Comparison of ENCODE assay signal across 8 mouse cellular contexts in genomic region chr5:118331608-118332394, GRCm38 (mm10).
DNase-seq lines count a peak whose midpoint lies in the region; ATAC-seq and TF ChIP-seq lines count a peak whose summit lies in the region.

No protein-coding gene starts in this region.

- WGBS in heart, embryonic 14.5 days: 1% methylated on average over 32 of the region's 32 CpGs
- 1% methylated on average over 32 of the region's 32 CpGs for WGBS in liver, embryonic 11.5 days
- 1% methylated on average over 29 of the region's 32 CpGs for WGBS in stomach, postnatal 0 days

- H3K4me3 ChIP-seq in heart, embryonic 14.5 days (ENCODE audit: control insufficient read depth in 1 of 2, insufficient read depth in 1 of 2, low read depth in 1 of 2, low read length in 2 of 2): peak overlapping the region; percentile 43 to 47
- H3K4me3 ChIP-seq in liver, embryonic 11.5 days (ENCODE audit: low read depth, low read length): peak overlapping the region; percentile 46
- peak overlapping the region; percentile 45 for H3K4me3 ChIP-seq in stomach, postnatal 0 days (ENCODE audit: low read depth, low read length)

- H3K9ac ChIP-seq in heart, embryonic 14.5 days (ENCODE audit: low read length): peak overlapping the region; percentile 71
- peak overlapping the region; percentile 60 for H3K9ac ChIP-seq in liver, embryonic 11.5 days (ENCODE audit: low read depth, low read length)
- H3K9ac ChIP-seq in stomach, postnatal 0 days (ENCODE audit: low read length): peak overlapping the region; percentile 60

- H3K4me1 ChIP-seq in heart, embryonic 14.5 days (ENCODE audit: control insufficient read depth in 2 of 2, insufficient read depth in 2 of 2, low read length in 2 of 2): peaks cover 5 to 12% of the 10 kb centered on the region in 2 experiments
- H3K4me1 ChIP-seq in liver, embryonic 11.5 days (replicated peaks; ENCODE audit: control insufficient read depth, insufficient read depth, low read length): peaks cover 12% of the 10 kb centered on the region
- H3K4me1 ChIP-seq in stomach, postnatal 0 days (replicated peaks; ENCODE audit: control insufficient read depth, insufficient read depth): peaks cover 4% of the 10 kb centered on the region; the same call in 1 of the 2 replicates

- H3K27ac ChIP-seq in heart, embryonic 14.5 days (replicated peaks in 1 of 2; ENCODE audit: control insufficient read depth in 1 of 2, insufficient read depth in 1 of 2, low read depth in 2 of 2, low read length in 2 of 2): peak overlapping the region; percentile 43 to 81
- H3K27ac ChIP-seq in liver, embryonic 11.5 days (ENCODE audit: low read depth, low read length): no peak overlapping the region; the same call in 1 of the 2 replicates
- H3K27ac ChIP-seq in stomach, postnatal 0 days (replicated peaks): peak overlapping the region; percentile 84

- peaks cover 21% of the 10 kb centered on the region; the same call in 1 of the 2 replicates for H3K27me3 ChIP-seq in heart, embryonic 14.5 days (ENCODE audit: control insufficient read depth, insufficient read depth, low read length)
- H3K27me3 ChIP-seq in liver, embryonic 11.5 days (replicated peaks; ENCODE audit: control insufficient read depth, insufficient read depth, low read length): peaks cover 57% of the 10 kb centered on the region
- H3K27me3 ChIP-seq in stomach, postnatal 0 days (ENCODE audit: control insufficient read depth, insufficient read depth, low read length): no peaks in the 10 kb centered on the region

- peak; percentile 65 for TF ChIP-seq EP300 in stomach, postnatal 0 days (optimal IDR thresholded peaks at IDR 0.05)

- ATAC-seq in heart, embryonic 14.5 days (ENCODE audit: insufficient number of reproducible peaks, insufficient read depth, low FRiP score, low read depth): no peak
- no peak for ATAC-seq in liver, embryonic 11.5 days (replicated peaks; ENCODE audit: low FRiP score)
- peak; percentile 60 for ATAC-seq in stomach, postnatal 0 days (ENCODE audit: low FRiP score, low TSS enrichment)

- peak; percentile 41 for DNase-seq in 3134 (ENCODE audit: extremely low read depth, insufficient read length, low spot score)
- peak; percentile 73 to 84 for DNase-seq in adrenal gland, postnatal 36 days
- DNase-seq in fibroblast of lung, adult 2 months (ENCODE audit: low read depth): peak; percentile 76
- DNase-seq in kidney, postnatal 10 days: peak; percentile 94
- peak; percentile 77 for DNase-seq in liver, embryonic 11.5 days (ENCODE audit: low spot score)
- DNase-seq in naive thymus-derived CD4-positive, alpha-beta T cell, adult 2 months (ENCODE audit: low read depth): peak; percentile 49
- DNase-seq in stomach, postnatal 0 days (ENCODE audit: low spot score): peak; percentile 77

- H3K9me3 ChIP-seq in heart, embryonic 14.5 days (ENCODE audit: control insufficient read depth, low read length): peaks cover 5% of the 10 kb centered on the region; the same call in 1 of the 2 replicates
- no peaks in the 10 kb centered on the region for H3K9me3 ChIP-seq in liver, embryonic 11.5 days (ENCODE audit: control insufficient read depth, low read length)
- H3K9me3 ChIP-seq in stomach, postnatal 0 days (ENCODE audit: control insufficient read depth, low read length): no peaks in the 10 kb centered on the region

- H3K4me2 ChIP-seq in heart, embryonic 14.5 days (ENCODE audit: low read length): peak overlapping the region; percentile 97
- peak overlapping the region; percentile 80 for H3K4me2 ChIP-seq in liver, embryonic 11.5 days
- H3K4me2 ChIP-seq in stomach, postnatal 0 days (replicated peaks; ENCODE audit: low read depth): peak overlapping the region; percentile 74

- H3K36me3 ChIP-seq in heart, embryonic 14.5 days (ENCODE audit: control insufficient read depth, insufficient read depth, low read length): no peaks in the 10 kb centered on the region
- no peaks in the 10 kb centered on the region for H3K36me3 ChIP-seq in liver, embryonic 11.5 days (ENCODE audit: control insufficient read depth, insufficient read depth, low read length)
- no peaks in the 10 kb centered on the region for H3K36me3 ChIP-seq in stomach, postnatal 0 days (ENCODE audit: control insufficient read depth, insufficient read depth, low read length)

- TF ChIP-seq CTCF in stomach, postnatal 0 days (IDR thresholded peaks at IDR 0.05; ENCODE audit: low read depth): peak; percentile 91

Comparison
In these comparisons a context has a peak if more than half of its experiments do, and no peak if none do; other contexts are left out.
1. DNase-seq: peak in every context shown above with its lines; median percentile 94 in kidney, postnatal 10 days; 78 in adrenal gland, postnatal 36 days; 77 in liver, embryonic 11.5 days; 77 in stomach, postnatal 0 days; 76 in fibroblast of lung, adult 2 months; 49 in naive thymus-derived CD4-positive, alpha-beta T cell, adult 2 months; 41 in 3134.